Mouse (Mus musculus) forebrain, embryonic 16.5 days (tissue): ENCODE measurements around the gene Trp53tg5. TPM values are rescaled to one million over a fixed set of nuclear protein-coding genes. Genes with fewer than 3 reads are reported as not detected.

Experiments used
- ATAC-seq: fragments of 200-750 bp; cut with Nextera tagmentation; 2 replicates; pipeline ENCODE4 v1.8.0; 2017; ENCODE audit warnings: mild to moderate bottlenecking, moderate library complexity
- H3K27ac ChIP-seq: fragments of 300-500 bp; sonication (generic); 2 replicates; pipeline ENCODE4 v1.5.1; 2014; ENCODE audit warnings: low read length, control low read depth
- H3K27me3 ChIP-seq: fragments of 300-500 bp; sonication (generic); replicated peaks from 2 replicates; pipeline ENCODE4 v1.6.1; 2014; ENCODE audit warnings: low read length; ENCODE audit not compliant: control insufficient read depth, insufficient read depth
- H3K36me3 ChIP-seq: fragments of 300-500 bp; sonication (generic); 2 replicates; pipeline ENCODE4 v1.6.1; 2014; ENCODE audit not compliant: control insufficient read depth, insufficient read depth
- H3K4me1 ChIP-seq: fragments of 300-500 bp; sonication (generic); replicated peaks from 2 replicates; pipeline ENCODE4 v1.6.1; 2014; ENCODE audit warnings: low read length; ENCODE audit not compliant: control insufficient read depth, insufficient read depth
- H3K4me2 ChIP-seq: fragments of 300-500 bp; sonication (generic); 2 replicates; pipeline ENCODE4 v1.6.1; 2014; ENCODE audit warnings: mild to moderate bottlenecking, low read length, control low read depth
- H3K4me3 ChIP-seq: fragments of 300-500 bp; sonication (generic); replicated peaks from 2 replicates; pipeline ENCODE4 v1.5.1; 2014; ENCODE audit warnings: mild to moderate bottlenecking, low read length, control low read depth
- H3K9ac ChIP-seq: fragments of 300-500 bp; sonication (generic); replicated peaks from 2 replicates; pipeline ENCODE4 v1.6.1; 2014; ENCODE audit warnings: low read depth, low read length, control low read depth
- H3K9me3 ChIP-seq: fragments of 300-500 bp; sonication (generic); 2 replicates; pipeline ENCODE4 v1.6.1; 2016; ENCODE audit warnings: low read length; ENCODE audit not compliant: control insufficient read depth
- WGBS: fragments of 180-500 bp; shearing (Covaris S2); extraction: QIAGEN DNeasy Blood & Tissue Kit; methylation state at CpG from one replicate; pipeline ENCODE4 v1.1.7; 2014; 5-methylcytosine and 5-hydroxymethylcytosine counted together
- polyA plus RNA-seq: library from polyadenylated mRNA; unstranded; fragments of >200 nt; fragmentation: Nextera tagmentation; extraction: Ambion mirVana; gene quantifications from 2 replicates; pipeline ENCODE4 v1.2.1, GENCODE M21; 2015

The Trp53tg5 gene
- polyA plus RNA-seq, 1 experiment from 2014 or later, result not detected

DNA sequence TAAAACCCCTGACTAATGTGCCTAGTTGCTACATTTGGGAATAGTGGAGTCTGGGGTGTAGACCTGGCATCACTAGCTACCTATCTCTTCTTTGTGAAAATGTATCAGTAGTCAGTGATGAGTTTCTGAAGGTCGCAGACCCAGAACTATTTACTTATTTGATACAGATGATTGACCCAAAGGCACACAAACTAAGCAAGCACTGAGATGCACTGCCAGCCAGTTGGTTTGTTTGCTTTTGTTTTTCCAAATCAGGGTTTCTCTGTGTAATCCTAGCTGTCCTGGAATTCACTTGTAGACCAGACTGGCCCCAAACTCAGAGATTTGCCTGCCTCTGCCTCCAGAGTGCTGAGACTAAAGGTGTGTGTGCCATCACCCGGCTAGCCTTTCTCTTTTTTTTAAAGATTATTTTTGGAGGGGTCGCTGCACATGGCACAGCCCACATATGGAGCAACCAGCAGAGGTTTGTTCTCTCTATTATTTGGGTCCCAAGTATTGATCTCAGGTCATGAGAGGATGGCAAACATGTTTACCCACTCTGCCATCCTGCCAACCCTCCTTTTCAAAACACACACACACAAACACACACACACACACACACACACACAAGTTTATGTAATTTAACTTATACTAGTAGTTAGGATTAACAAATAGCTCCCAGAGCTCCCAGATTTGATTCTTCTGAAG lies 28.0 kb downstream of the Trp53tg5 start:
- H3K27me3 ChIP-seq, result peaks cover 7% of the 10 kb centered on the region; the same call in 1 of the 2 replicates
- no peaks in the 10 kb centered on the region for H3K36me3 ChIP-seq
- no peak overlapping the region for H3K4me3 ChIP-seq
- H3K27ac ChIP-seq, result no peak overlapping the region
- H3K9ac ChIP-seq, result no peak overlapping the region
- 76% methylated on average over 3 of the region's 3 CpGs for WGBS
- no peak for ATAC-seq
- H3K9me3 ChIP-seq, result no peaks in the 10 kb centered on the region
- H3K4me1 ChIP-seq, result peaks cover 15% of the 10 kb centered on the region
- H3K4me2 ChIP-seq, result no peak overlapping the region

DNA sequence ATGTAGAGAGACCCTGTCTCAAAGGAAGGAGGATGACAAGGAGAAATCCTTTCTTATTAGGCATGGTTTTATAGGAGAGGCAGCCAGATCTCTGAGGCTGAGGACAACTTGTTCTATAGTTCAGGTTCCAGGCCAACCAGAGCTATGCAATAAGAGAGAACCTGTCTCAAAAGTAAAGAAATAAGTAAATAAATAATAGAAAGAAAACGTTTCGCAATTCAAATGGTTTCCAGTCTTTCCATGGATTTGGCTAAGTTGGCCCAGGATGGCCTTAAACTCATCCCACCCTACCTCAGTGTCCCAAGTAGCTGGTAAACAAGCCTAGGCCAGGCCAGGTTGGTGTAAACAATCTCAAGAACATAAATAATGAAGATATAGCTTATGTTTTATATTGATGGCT lies 28.8 kb downstream of the Trp53tg5 start:
- Histone ChIP-seq H3K9ac (no peak overlapping the region), H3K36me3 (no peaks in the 10 kb centered on the region), H3K4me1 (peaks cover 15% of the 10 kb centered on the region), H3K27me3 (peaks cover 7% of the 10 kb centered on the region; the same call in 1 of the 2 replicates), H3K4me3 (no peak overlapping the region), H3K9me3 (no peaks in the 10 kb centered on the region), H3K27ac (no peak overlapping the region), H3K4me2 (no peak overlapping the region)
- 89% methylated on average over 2 of the region's 2 CpGs for WGBS
- no peak for ATAC-seq

DNA sequence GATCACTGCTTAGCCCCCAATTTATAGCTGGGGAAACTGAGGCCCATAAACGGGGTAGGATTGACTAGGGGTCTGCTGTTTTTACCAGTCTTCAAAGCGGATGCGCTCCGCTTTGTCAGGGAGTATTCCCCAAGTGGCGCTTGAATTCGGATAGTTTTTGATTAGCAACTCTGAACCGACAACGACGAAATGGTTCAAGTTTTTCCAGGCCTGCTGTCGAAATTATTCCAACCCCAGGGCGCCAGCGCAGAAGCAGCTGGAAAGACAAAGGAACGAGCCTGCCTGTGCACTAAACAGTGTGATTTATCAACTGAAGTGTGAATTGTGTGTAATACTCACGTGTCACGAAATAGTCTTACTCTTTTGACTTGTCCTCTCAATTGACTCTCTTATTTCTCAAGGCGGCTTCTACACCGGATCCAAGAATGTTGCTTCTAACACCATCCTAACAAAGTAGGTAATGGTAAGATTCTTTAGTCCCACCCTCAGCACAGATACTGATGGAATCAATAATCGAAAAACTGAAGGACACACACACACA lies 30.0 kb downstream of the Trp53tg5 start, which contains the start of gene Sdc4:
Gene Sdc4, minus strand, starts transcription at position 428 of the 541 bp plus-strand sequence.
- H3K9ac ChIP-seq, result peak within 1 kb of the TSS; percentile 63
- H3K27ac ChIP-seq, result no peak within 1 kb of the TSS
- H3K36me3 ChIP-seq, result no peaks in the 10 kb centered on the region
- ATAC-seq, result no peak
- H3K27me3 ChIP-seq, result peaks cover 7% of the 10 kb centered on the region; the same call in 1 of the 2 replicates
- H3K4me3 ChIP-seq, result peak within 1 kb of the TSS; percentile 52
- no peaks in the 10 kb centered on the region for H3K9me3 ChIP-seq
- peak within 1 kb of the TSS; percentile 92 for H3K4me2 ChIP-seq
- 8% methylated on average over 18 of the region's 18 CpGs for WGBS
- H3K4me1 ChIP-seq, result peaks cover 15% of the 10 kb centered on the region

DNA sequence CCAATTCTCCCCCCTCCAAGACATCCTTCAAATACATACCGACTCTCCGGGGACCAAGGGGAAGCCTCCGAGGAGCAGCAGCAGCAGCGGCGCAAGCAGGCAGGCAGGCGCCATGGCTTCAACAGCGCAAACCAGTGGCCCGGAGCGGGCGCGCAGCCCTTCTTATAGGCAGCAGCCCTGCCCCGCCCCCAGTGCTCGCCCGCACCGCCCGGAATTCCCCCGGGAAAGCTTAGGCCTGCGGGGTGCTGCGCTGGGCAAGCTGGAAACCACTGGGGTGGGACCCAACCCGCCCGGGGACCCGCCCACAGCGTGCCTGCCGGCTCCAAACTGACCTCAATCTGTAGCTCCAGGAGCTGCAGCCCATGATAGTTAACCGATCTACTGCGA lies 30.5 kb downstream of the Trp53tg5 start:
- WGBS, result under 1% methylated on average over 26 of the region's 26 CpGs
- peak; percentile 95 for ATAC-seq

DNA sequence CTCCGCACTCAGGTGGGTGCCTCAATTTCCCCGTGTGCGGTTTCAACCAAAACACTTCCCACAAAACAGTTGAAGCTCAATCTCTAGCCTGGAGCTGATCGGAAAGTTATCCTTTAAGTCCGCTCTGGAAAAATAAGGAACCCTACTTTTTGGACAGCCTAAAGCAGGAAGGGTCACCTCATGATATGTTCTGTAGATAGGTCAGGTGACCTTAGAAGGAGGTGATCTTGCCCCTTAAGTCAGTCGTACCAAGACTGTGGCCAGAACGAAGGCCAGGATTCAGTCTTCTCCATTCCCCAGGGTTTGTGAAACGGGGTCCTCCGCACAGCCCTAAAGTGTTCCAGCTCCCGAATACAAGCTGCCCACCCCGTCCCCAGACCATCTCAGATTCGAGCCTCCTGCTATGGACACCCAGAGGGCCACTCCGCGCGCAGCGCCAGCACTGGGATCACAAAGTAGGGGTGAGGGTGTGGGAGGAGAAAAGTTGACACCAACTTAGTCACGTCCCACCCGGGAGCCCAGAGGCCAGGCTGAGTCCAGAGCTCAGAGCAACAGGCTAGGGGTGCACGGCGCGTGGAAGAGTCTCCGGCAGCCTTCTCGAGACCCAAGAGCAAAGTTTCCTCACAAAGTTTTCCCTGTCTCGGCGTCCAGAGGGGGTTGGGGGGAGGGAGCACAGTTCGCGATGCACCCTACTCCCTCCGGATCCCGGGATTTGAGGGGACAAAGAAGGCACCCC lies 31.0 kb downstream of the Trp53tg5 start:
- peak; percentile 49 for ATAC-seq
- H3K9ac ChIP-seq, result peak overlapping the region; percentile 63
- peak overlapping the region; percentile 92 for H3K4me2 ChIP-seq
- peaks cover 15% of the 10 kb centered on the region for H3K4me1 ChIP-seq
- WGBS, result 2% methylated on average over 29 of the region's 29 CpGs
- peaks cover 7% of the 10 kb centered on the region; the same call in 1 of the 2 replicates for H3K27me3 ChIP-seq
- no peaks in the 10 kb centered on the region for H3K9me3 ChIP-seq
- no peak overlapping the region for H3K27ac ChIP-seq
- peak overlapping the region; percentile 52 for H3K4me3 ChIP-seq
- H3K36me3 ChIP-seq, result no peaks in the 10 kb centered on the region

More for the DNA sequence above, 30.5 kb downstream of the Trp53tg5 start:
- Histone ChIP-seq H3K27me3 (peaks cover 7% of the 10 kb centered on the region; the same call in 1 of the 2 replicates), H3K9ac (peak overlapping the region; percentile 63), H3K4me1 (peaks cover 15% of the 10 kb centered on the region), H3K4me2 (peak overlapping the region; percentile 92), H3K4me3 (peak overlapping the region; percentile 52), H3K36me3 (no peaks in the 10 kb centered on the region), H3K27ac (no peak overlapping the region), H3K9me3 (no peaks in the 10 kb centered on the region)

DNA sequence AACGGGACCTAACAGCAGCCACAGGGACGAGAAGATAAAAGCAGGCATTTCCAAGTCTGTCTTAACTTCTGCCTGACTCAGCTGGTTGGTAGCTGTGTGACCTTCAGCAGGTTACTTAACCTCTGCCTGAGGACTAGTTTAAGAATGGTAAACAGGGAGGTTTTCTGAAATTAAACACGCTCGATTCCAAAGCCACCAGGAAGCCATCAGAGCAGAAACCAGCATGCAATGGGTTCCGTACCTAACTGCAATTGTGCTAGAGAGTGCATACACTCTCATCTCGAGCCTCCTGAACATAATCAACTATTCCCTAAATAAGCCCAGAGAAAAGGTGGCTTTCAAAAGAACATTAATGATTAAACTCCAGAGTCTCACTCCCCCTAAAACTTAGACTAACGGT lies 31.8 kb downstream of the Trp53tg5 start:
- Histone ChIP-seq H3K4me2 (no peak overlapping the region), H3K4me1 (peaks cover 15% of the 10 kb centered on the region), H3K36me3 (no peaks in the 10 kb centered on the region), H3K4me3 (no peak overlapping the region; the same call in 1 of the 2 replicates), H3K9ac (no peak overlapping the region), H3K9me3 (no peaks in the 10 kb centered on the region), H3K27ac (no peak overlapping the region), H3K27me3 (peaks cover 7% of the 10 kb centered on the region; the same call in 1 of the 2 replicates)
- 37% methylated on average over 7 of the region's 7 CpGs for WGBS
- no peak for ATAC-seq

DNA sequence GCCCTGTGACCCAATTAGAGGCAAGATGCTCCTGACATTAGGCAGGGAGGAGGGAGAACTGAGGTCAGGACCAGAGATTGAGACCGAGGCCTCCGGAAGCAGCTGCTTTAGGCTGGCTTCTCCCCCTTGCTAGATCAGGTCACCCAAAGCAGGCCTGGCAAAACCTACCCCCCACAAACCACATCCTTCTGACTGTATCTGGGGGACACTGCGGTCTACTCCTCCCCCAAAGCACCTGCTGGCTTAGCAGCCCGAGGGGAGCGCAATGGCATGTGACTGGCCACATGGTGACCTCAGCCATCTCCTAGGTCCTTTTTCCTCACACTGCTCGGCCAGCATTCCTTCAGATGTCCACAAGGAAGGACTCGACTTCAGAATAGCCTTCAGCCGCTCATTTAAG lies 32.4 kb downstream of the Trp53tg5 start:
- no peak overlapping the region for H3K9ac ChIP-seq
- H3K27me3 ChIP-seq, result peaks cover 7% of the 10 kb centered on the region; the same call in 1 of the 2 replicates
- H3K4me1 ChIP-seq, result peaks cover 15% of the 10 kb centered on the region
- no peak overlapping the region for H3K4me3 ChIP-seq
- H3K9me3 ChIP-seq, result no peaks in the 10 kb centered on the region
- H3K27ac ChIP-seq, result no peak overlapping the region
- no peak for ATAC-seq
- H3K4me2 ChIP-seq, result no peak overlapping the region
- WGBS, result 43% methylated on average over 8 of the region's 8 CpGs
- H3K36me3 ChIP-seq, result no peaks in the 10 kb centered on the region

DNA sequence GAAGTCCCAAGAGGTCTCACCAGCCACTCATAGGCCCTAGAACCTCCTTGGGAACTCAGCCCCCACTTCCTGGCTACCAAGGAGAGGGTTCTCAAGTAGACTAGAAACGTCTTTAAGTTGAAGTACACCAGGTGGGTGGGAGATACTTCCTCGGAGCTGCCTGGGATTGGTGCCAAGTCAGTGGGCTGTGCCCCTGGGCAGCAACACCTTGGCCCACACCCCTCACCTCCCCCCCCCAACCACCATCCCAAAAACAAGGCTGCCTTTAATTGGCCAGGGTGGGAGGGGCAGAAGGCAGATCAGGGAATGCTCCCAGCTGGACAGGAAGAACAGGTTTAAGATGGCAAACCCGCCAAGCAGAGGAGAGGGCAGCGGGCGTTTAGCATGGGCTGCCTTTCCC lies 33.2 kb downstream of the Trp53tg5 start:
- H3K9me3 ChIP-seq, result no peaks in the 10 kb centered on the region
- peaks cover 7% of the 10 kb centered on the region; the same call in 1 of the 2 replicates for H3K27me3 ChIP-seq
- ATAC-seq, result no peak
- H3K9ac ChIP-seq, result no peak overlapping the region
- H3K4me1 ChIP-seq, result peaks cover 15% of the 10 kb centered on the region
- H3K4me3 ChIP-seq, result no peak overlapping the region
- H3K36me3 ChIP-seq, result no peaks in the 10 kb centered on the region
- WGBS, result 78% methylated on average over 5 of the region's 5 CpGs
- H3K27ac ChIP-seq, result no peak overlapping the region
- no peak overlapping the region for H3K4me2 ChIP-seq

DNA sequence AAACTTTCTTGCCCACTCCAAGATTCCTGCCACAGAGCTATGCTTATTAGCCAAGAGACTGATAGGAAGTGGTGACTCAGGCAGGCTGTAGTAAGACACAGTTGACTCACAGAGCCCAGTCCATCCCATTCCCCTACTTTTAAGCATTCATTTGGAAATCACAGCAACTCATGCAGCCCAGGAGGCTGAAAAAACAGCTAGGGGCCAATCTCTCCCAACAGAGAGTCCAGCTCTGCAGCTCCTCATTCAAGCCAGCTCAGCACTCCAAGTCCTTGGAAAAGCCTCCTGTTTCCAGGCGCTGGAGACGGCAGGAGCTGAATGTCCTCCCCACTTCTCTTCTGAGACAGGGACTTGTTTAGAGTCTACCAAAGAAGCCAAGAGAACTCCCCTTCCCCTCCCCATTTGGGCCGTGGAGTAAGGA lies 34.5 kb downstream of the Trp53tg5 start:
- no peak for ATAC-seq
- no peak overlapping the region for H3K4me2 ChIP-seq
- H3K27ac ChIP-seq, result no peak overlapping the region
- no peak overlapping the region for H3K9ac ChIP-seq
- H3K4me1 ChIP-seq, result peaks cover 15% of the 10 kb centered on the region
- H3K36me3 ChIP-seq, result no peaks in the 10 kb centered on the region
- WGBS, result 63% methylated on average over 3 of the region's 3 CpGs
- no peaks in the 10 kb centered on the region for H3K9me3 ChIP-seq
- H3K4me3 ChIP-seq, result no peak overlapping the region
- peaks cover 4% of the 10 kb centered on the region; the same call in 1 of the 2 replicates for H3K27me3 ChIP-seq
